Mouse (Mus musculus) adrenal gland, postnatal 36 days (tissue): ENCODE data around the gene Hhatl. TPM values are rescaled to one million over a fixed set of nuclear protein-coding genes. Genes with fewer than 3 reads are reported as not detected.

ENCODE experiments used
- DNase-seq, 2 experiments: peaks; one replicate each; pipeline ENCODE4 v3.0.0; 2021; ENCODE audit warnings: mixed read lengths in 1 of 2
- total RNA-seq, 2 experiments: library from RNA; stranded (reverse); gene quantifications; 2 replicates each; pipeline ENCODE4 v1.2.3; 2021

The Hhatl gene
- total RNA-seq, 2 experiments from 2014 or later = not detected

GRCm38 (mm10) chr9:121759091-121760081 is 32.9 kb downstream of the Hhatl start, which contains the start of gene Zfp651:
Gene Zfp651, plus strand, starts transcription at chr9:121759330.
- DNase-seq = peak; percentile 72 to 83

GRCm38 (mm10) chr9:121757835-121758814 is 34.2 kb downstream of the Hhatl start:
- DNase-seq = no peak

GRCm38 (mm10) chr9:121757432-121757831 is 34.9 kb downstream of the Hhatl start:
- DNase-seq = no peak

GRCm38 (mm10) chr9:121756785-121757184 is 35.5 kb downstream of the Hhatl start:
- DNase-seq = no peak

- DNase-seq = no peak
These were observed 37.7 kb downstream of the Hhatl start for GRCm38 (mm10) chr9:121754624-121755023.

GRCm38 (mm10) chr9:121752774-121753173 is 39.5 kb downstream of the Hhatl start:
- no peak for DNase-seq

- DNase-seq = no peak
These were observed 48.3 kb downstream of the Hhatl start for GRCm38 (mm10) chr9:121744051-121744450.

- DNase-seq = no peak
These were observed 51.1 kb downstream of the Hhatl start for GRCm38 (mm10) chr9:121741168-121741567.

GRCm38 (mm10) chr9:121740490-121740889 is 51.8 kb downstream of the Hhatl start:
- no peak for DNase-seq

Other genes with a start within 250 kb of the Hhatl start
- not detected for gene Lyzl4, start 150.4 kb downstream of the Hhatl start, total RNA-seq
- under 1 TPM; 0.26 to 0.40 TPM for gene Vipr1, start 149.8 kb downstream of the Hhatl start, total RNA-seq
- gene Sec22c, start 87.0 kb downstream of the Hhatl start, total RNA-seq = 1 to 10 TPM; 5.2 to 6.3 TPM
- gene Ss18l2, start 82.2 kb downstream of the Hhatl start, total RNA-seq = 10 to 100 TPM; 41.6 to 57.2 TPM
- 10 to 100 TPM; 58.2 to 90.2 TPM for gene Nktr, start 73.3 kb downstream of the Hhatl start, total RNA-seq
- 10 to 100 TPM; 40.5 to 49.7 TPM for gene Zfp651, start 33.2 kb downstream of the Hhatl start, total RNA-seq
- under 1 TPM in 1 of 2 experiments, not detected in 1; 0.16 TPM for gene Klhl40, start 14.9 kb downstream of the Hhatl start, total RNA-seq
- gene Ccdc13, start 47.0 kb upstream of the Hhatl start, total RNA-seq = 1 to 10 TPM; 1.0 to 1.1 TPM
- gene Higd1a, start 65.9 kb upstream of the Hhatl start, total RNA-seq = 100 to 1,000 TPM in 1 of 2 experiments, 10 to 100 TPM in 1; 80.9 to 105 TPM
- gene Ackr2, start 105.8 kb upstream of the Hhatl start, total RNA-seq = under 1 TPM; 0.66 to 0.86 TPM
- gene Cyp8b1, start 123.8 kb upstream of the Hhatl start, total RNA-seq = under 1 TPM; 0.26 to 0.30 TPM
- gene Fam198a, start 158.5 kb upstream of the Hhatl start, total RNA-seq = 1 to 10 TPM; 1.4 to 1.5 TPM
- gene Pomgnt2, start 204.6 kb upstream of the Hhatl start, total RNA-seq = 10 to 100 TPM; 17.0 to 20.7 TPM